In the genomic region with DNA sequence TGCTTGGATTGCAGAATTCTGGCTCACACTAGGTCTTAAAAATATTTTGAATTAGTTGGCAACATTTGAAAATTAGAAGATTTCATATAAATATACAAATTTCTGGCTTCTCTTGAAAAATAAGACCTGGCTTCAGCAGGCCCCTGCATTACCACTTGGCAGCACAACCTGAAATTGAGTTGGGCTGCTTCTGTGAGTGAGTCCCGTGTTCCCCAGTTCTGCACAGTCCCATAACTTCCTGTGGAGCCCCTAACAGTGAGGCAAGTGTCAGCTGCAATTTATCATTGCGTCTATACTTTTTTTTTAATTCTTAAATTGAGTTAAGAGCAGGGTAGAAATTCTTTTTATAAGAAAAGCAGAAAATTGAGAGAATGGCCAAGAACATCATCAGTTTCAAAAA, we compare ENCODE assay signal across 22 mouse cellular contexts.
"Had no signal": no experiment of that assay in that cellular context is flagged by ENCODE, and none has a peak within 500 bp of the region (broad histone marks: within the 10 kb centered on the region; RNA-seq: fewer than 3 reads in every experiment).

No protein-coding gene starts in this region.

- H3K9me3 ChIP-seq: heart, embryonic 10.5 days; heart, embryonic 12.5 days; hindbrain, embryonic 13.5 days; hindbrain, embryonic 15.5 days; liver, embryonic 13.5 days; liver, embryonic 15.5 days had no signal

- H3K36me3 ChIP-seq: heart, embryonic 10.5 days; heart, embryonic 12.5 days; hindbrain, embryonic 13.5 days; hindbrain, embryonic 15.5 days; liver, embryonic 13.5 days; liver, embryonic 15.5 days had no signal

- DNase-seq: gastrocnemius, postnatal 14 days; gastrocnemius, postnatal 36 days; heart, adult 18-20 months; heart, postnatal 10 days; kidney, adult 11 months; kidney, adult 2 months; kidney, adult 9 months; kidney, postnatal 10 days; kidney, postnatal 25 days; kidney, postnatal 4 days; liver; liver, embryonic 13.5 days had no signal

- H3K27ac ChIP-seq: heart, embryonic 10.5 days; hindbrain, embryonic 13.5 days; hindbrain, embryonic 15.5 days; hindbrain, postnatal 0 days; layer of hippocampus, adult 2 months; left cerebral cortex, adult 2 months; liver, embryonic 13.5 days; liver, embryonic 15.5 days had no signal

- H3K4me2 ChIP-seq: heart, embryonic 12.5 days; hindbrain, embryonic 13.5 days; hindbrain, embryonic 15.5 days; liver, embryonic 11.5 days; liver, embryonic 13.5 days; liver, embryonic 15.5 days had no signal

- H3K4me1 ChIP-seq: heart, embryonic 10.5 days; heart, embryonic 12.5 days; hindbrain, embryonic 13.5 days; hindbrain, embryonic 15.5 days; liver, embryonic 13.5 days; liver, embryonic 15.5 days had no signal

- H3K27me3 ChIP-seq: heart, embryonic 12.5 days; hindbrain, embryonic 13.5 days; hindbrain, embryonic 15.5 days; liver, embryonic 13.5 days; liver, embryonic 15.5 days had no signal

- ATAC-seq: hindbrain, postnatal 0 days; intestine, embryonic 16.5 days had no signal

- H3K9ac ChIP-seq: heart, embryonic 12.5 days; hindbrain, embryonic 13.5 days; hindbrain, embryonic 15.5 days; liver, embryonic 13.5 days; liver, embryonic 15.5 days had no signal

- H3K4me3 ChIP-seq: heart, embryonic 10.5 days; heart, embryonic 12.5 days; hindbrain, embryonic 13.5 days; hindbrain, embryonic 15.5 days; layer of hippocampus, adult 2 months; left cerebral cortex, adult 2 months; liver, embryonic 13.5 days; liver, embryonic 15.5 days had no signal
